Mouse (Mus musculus) olfactory bulb, adult 2 months (tissue): ENCODE measurements around the gene Ints6.

Experiments used
- CTCF ChIP-seq: fragments of 200-500 bp; IDR thresholded peaks from 2 replicates; pipeline ENCODE4 v1.5.1; 2012; ENCODE audit warnings: low read depth, mild to moderate bottlenecking, low read length, moderate library complexity; ENCODE audit not compliant: insufficient read depth
- POLR2A ChIP-seq: fragments of 200-500 bp; IDR thresholded peaks from 2 replicates; pipeline ENCODE4 v1.6.1; 2012; ENCODE audit warnings: mild to moderate bottlenecking, low read depth, low read length, moderate library complexity; ENCODE audit not compliant: insufficient read depth

DNA sequence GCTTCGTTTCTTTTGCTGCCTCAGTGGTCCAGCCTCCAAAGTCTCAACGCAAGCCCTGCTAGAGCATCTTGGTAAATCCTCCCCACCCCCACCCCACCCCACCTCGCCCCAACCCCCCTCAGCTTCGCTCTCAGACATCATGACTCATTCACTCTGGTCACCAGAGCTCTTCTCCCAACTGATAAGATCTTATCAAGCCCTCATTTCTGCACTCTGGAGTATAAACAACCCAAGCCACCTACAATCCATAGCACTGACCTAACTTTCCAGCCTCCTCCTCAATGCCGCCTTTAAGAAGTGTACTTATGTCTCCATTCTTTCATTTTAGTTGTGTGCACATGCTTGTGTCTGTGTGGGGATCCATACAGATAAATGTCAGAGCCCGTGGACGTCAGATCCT, 34.8 kb upstream of the Ints6 start:
- TF ChIP-seq POLR2A: no peak
- TF ChIP-seq CTCF: no peak
